Mouse (Mus musculus) stomach, postnatal 0 days (tissue): Measurements from ENCODE around the gene Snx4. TPM values are rescaled to one million over a fixed set of nuclear protein-coding genes. Genes with fewer than 3 reads are reported as not detected.

Source experiments
- ATAC-seq: fragments of 200-750 bp; cut with Nextera tagmentation; 2 replicates; pipeline ENCODE4 v1.8.0; 2017; ENCODE audit not compliant: low FRiP score, low TSS enrichment
- DNase-seq: peaks from one replicate; pipeline ENCODE4 v3.0.0-alpha.2; 2016; ENCODE audit warnings: low spot score
- H3K27ac ChIP-seq: fragments of 300-500 bp; sonication (generic); replicated peaks from 2 replicates; pipeline ENCODE4 v1.5.1; 2014; ENCODE audit warnings: mild to moderate bottlenecking, control low read depth
- H3K27me3 ChIP-seq: fragments of 300-500 bp; sonication (generic); 2 replicates; pipeline ENCODE4 v1.6.1; 2014; ENCODE audit warnings: low read length; ENCODE audit not compliant: control insufficient read depth, insufficient read depth
- H3K36me3 ChIP-seq: fragments of 300-500 bp; sonication (generic); 2 replicates; pipeline ENCODE4 v1.6.1; 2014; ENCODE audit warnings: low read length, mixed read lengths; ENCODE audit not compliant: control insufficient read depth, insufficient read depth
- H3K4me1 ChIP-seq: fragments of 300-500 bp; sonication (generic); replicated peaks from 2 replicates; pipeline ENCODE4 v1.6.1; 2014; ENCODE audit warnings: antibody characterized with exemption; ENCODE audit not compliant: control insufficient read depth, insufficient read depth
- H3K4me2 ChIP-seq: fragments of 300-500 bp; sonication (generic); replicated peaks from 2 replicates; pipeline ENCODE4 v1.6.1; 2014; ENCODE audit warnings: low read depth, mild to moderate bottlenecking, control low read depth, moderate library complexity
- H3K4me3 ChIP-seq: fragments of 300-500 bp; sonication (generic); 2 replicates; pipeline ENCODE4 v1.5.1; 2014; ENCODE audit warnings: low read depth, low read length, control low read depth
- H3K9ac ChIP-seq: fragments of 300-500 bp; sonication (generic); 2 replicates; pipeline ENCODE4 v1.6.1; 2014; ENCODE audit warnings: mild to moderate bottlenecking, low read length, control low read depth, mixed read lengths
- H3K9me3 ChIP-seq: fragments of 300-500 bp; sonication (generic); 2 replicates; pipeline ENCODE4 v1.6.1; 2016; ENCODE audit warnings: low read length; ENCODE audit not compliant: control insufficient read depth
- CTCF ChIP-seq: IDR thresholded peaks from 2 replicates; pipeline ENCODE4 v1.5.1; 2016; ENCODE audit warnings: antibody characterized with exemption, low read depth, mild to moderate bottlenecking, moderate library complexity
- EP300 ChIP-seq: optimal IDR thresholded peaks from 2 replicates; pipeline ENCODE3; 2016; ENCODE audit warnings: antibody characterized with exemption
- WGBS: fragments of 180-500 bp; shearing (Covaris S2); extraction: QIAGEN DNeasy Blood & Tissue Kit; methylation state at CpG from one replicate; pipeline ENCODE4 v1.1.7; 2014; 5-methylcytosine and 5-hydroxymethylcytosine counted together
- polyA plus RNA-seq: library from polyadenylated mRNA; unstranded; fragments of >200 nt; fragmentation: Nextera tagmentation; extraction: Ambion mirVana; gene quantifications from 2 replicates; pipeline ENCODE4 v1.2.1, GENCODE M21; 2015

The Snx4 gene
- polyA plus RNA-seq, 1 experiment from 2014 or later = 59.7 TPM

DNA sequence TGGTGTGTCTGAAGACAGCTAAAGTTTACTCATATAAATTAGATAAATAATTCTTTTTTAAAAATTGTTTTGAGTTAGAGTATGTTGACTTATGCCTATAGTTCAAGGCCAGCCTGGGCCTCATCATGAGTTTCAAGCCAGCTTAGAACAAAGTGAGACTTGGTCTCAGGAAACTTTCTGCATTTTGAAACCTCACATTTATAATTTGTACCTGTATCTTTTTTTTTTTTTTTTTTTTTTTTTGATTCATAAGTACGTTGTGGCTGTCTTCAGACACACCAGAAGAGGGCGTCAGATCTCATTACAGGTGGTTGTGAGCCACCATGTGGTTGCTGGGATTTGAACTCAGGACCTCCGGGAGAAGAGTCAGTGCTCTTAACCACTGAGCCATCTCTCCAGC is 8.6 kb downstream of the Snx4 start:
- DNase-seq (no peak), ATAC-seq (no peak)
- no peak overlapping the region for H3K4me3 ChIP-seq
- no peaks in the 10 kb centered on the region for H3K27me3 ChIP-seq
- H3K27ac ChIP-seq = peak overlapping the region; percentile 49; the same call in 1 of the 2 replicates
- H3K4me1 ChIP-seq = peaks cover 6% of the 10 kb centered on the region; the same call in 1 of the 2 replicates
- H3K36me3 ChIP-seq = no peaks in the 10 kb centered on the region; the same call in 1 of the 2 replicates
- H3K4me2 ChIP-seq = no peak overlapping the region
- TF ChIP-seq CTCF (no peak), EP300 (no peak)
- H3K9ac ChIP-seq = no peak overlapping the region
- no peaks in the 10 kb centered on the region for H3K9me3 ChIP-seq
- WGBS = 79% methylated on average over 3 of the region's 3 CpGs

DNA sequence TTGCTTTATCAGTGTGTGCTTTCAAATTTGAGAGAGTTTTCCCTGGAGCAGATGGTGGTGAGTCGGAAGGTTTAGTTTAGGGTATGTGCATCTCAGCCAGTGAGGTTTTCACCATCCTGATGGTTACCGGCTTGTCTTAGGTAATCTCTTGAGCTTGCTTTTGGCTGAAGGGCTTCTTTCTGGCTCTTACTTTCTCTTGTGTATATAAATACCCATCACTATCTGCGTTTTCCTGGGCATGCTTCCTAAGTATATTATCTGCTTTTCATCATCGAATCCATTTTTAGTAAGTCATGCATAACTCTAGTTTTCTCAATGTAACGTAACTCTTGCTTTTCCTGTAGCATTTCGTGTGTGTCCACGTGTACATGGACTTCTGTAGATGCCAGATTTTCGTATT is 9.6 kb downstream of the Snx4 start:
- no peaks in the 10 kb centered on the region; the same call in 1 of the 2 replicates for H3K36me3 ChIP-seq
- peak overlapping the region; percentile 40; the same call in 1 of the 2 replicates for H3K27ac ChIP-seq
- no peak for TF ChIP-seq CTCF
- TF ChIP-seq EP300 = no peak
- no peaks in the 10 kb centered on the region for H3K27me3 ChIP-seq
- peaks cover 6% of the 10 kb centered on the region; the same call in 1 of the 2 replicates for H3K4me1 ChIP-seq
- H3K9ac ChIP-seq = no peak overlapping the region
- DNase-seq = no peak
- 46% methylated on average over 8 of the region's 8 CpGs for WGBS
- no peak overlapping the region for H3K4me3 ChIP-seq
- no peak overlapping the region for H3K4me2 ChIP-seq
- no peak for ATAC-seq
- H3K9me3 ChIP-seq = no peaks in the 10 kb centered on the region

DNA sequence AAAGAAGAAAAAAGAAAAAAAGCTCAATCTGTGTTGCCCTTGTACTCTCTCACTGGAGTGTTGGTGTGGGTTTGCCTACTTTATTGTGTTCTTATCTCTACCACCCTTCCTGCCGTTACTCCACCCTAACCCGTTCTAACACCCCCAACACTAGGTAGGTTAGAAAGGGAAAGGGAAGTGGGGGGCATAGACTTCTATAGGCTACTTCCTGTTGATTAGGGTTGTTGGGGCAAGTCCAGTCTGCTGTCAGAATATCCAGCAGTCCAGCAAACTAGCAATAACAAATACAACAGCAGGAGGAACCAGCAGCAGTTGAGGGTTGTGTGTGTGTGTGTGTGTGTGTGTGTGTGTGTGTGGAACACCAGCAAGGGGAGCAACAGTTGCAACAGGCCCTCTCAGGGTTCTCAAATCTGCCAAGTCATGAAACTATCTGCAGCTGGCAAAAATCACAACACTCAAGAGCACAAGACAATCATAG is 10.4 kb downstream of the Snx4 start:
- Histone ChIP-seq H3K36me3 (no peaks in the 10 kb centered on the region; the same call in 1 of the 2 replicates), H3K4me1 (peaks cover 6% of the 10 kb centered on the region; the same call in 1 of the 2 replicates), H3K27ac (peak overlapping the region; percentile 56; the same call in 1 of the 2 replicates), H3K4me3 (no peak overlapping the region), H3K9me3 (no peaks in the 10 kb centered on the region), H3K4me2 (no peak overlapping the region), H3K9ac (no peak overlapping the region), H3K27me3 (no peaks in the 10 kb centered on the region)
- no peak for TF ChIP-seq EP300
- TF ChIP-seq CTCF = no peak
- no peak for DNase-seq
- peak; percentile 53 for ATAC-seq
- 42% methylated on average over 2 of the region's 2 CpGs for WGBS

DNA sequence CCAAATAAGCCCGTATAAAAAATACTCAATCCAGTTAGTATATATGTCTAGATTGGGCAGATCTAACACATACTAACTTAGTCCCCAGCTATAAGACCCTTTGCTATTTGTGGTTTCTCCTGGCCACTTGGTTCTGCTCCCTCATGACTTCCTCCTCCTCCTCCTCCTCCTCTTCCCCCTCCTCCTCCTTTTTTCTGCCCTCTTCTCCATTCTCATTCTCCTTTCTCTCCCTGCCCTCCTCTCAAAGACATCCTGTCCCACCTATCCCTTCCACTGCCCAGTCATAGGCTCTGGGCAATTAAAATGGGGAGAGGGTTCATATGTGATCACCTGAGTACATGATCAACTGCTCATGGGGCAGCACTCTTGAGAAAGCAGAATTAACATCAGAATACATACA is 10.9 kb downstream of the Snx4 start:
- H3K9me3 ChIP-seq = no peaks in the 10 kb centered on the region
- no peak for ATAC-seq
- H3K36me3 ChIP-seq = no peaks in the 10 kb centered on the region; the same call in 1 of the 2 replicates
- no peaks in the 10 kb centered on the region for H3K27me3 ChIP-seq
- H3K4me1 ChIP-seq = peaks cover 6% of the 10 kb centered on the region; the same call in 1 of the 2 replicates
- H3K4me2 ChIP-seq = no peak overlapping the region
- H3K4me3 ChIP-seq = no peak overlapping the region
- TF ChIP-seq CTCF (no peak), EP300 (no peak)
- 54% methylated on average over 1 of the region's 1 CpGs for WGBS
- no peak for DNase-seq
- H3K9ac ChIP-seq = no peak overlapping the region
- H3K27ac ChIP-seq = no peak overlapping the region

DNA sequence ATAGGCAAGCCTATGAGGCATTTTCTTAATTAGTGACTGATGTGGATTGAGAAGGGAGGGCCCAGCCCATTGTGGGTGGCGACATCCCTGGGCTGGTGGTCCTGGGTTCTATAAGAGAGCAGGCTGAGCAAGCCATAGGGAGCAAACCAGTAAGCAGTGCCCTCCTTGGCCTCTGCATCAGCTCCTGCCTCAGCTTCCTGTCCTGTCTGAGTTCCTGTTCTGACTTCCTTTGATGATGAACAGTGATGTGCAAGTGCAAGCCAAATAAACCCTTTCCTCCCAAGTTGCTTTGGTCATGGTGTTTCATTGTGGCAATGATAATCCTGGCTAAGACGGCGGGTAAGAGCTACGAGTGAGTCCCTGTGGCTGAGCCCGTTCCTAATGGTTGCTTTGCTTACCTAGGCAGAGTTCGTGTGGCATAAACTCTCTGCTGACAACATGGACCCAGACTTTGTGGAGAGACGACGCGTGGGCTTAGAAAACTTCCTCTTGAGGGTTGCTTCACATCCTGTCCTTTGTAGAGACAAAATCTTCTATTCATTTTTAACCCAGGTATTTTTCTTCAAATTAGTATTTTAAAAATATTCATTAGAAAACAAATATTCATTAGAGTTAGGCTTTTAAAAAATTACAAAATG is 16.5 kb downstream of the Snx4 start:
- no peak overlapping the region for H3K9ac ChIP-seq
- DNase-seq = no peak
- TF ChIP-seq EP300 = no peak
- no peak for TF ChIP-seq CTCF
- no peaks in the 10 kb centered on the region for H3K27me3 ChIP-seq
- H3K27ac ChIP-seq = no peak overlapping the region
- no peaks in the 10 kb centered on the region for H3K9me3 ChIP-seq
- no peak overlapping the region for H3K4me3 ChIP-seq
- WGBS = 87% methylated on average over 9 of the region's 9 CpGs
- H3K36me3 ChIP-seq = peaks cover 7% of the 10 kb centered on the region
- no peak for ATAC-seq
- no peak overlapping the region for H3K4me2 ChIP-seq
- H3K4me1 ChIP-seq = no peaks in the 10 kb centered on the region

DNA sequence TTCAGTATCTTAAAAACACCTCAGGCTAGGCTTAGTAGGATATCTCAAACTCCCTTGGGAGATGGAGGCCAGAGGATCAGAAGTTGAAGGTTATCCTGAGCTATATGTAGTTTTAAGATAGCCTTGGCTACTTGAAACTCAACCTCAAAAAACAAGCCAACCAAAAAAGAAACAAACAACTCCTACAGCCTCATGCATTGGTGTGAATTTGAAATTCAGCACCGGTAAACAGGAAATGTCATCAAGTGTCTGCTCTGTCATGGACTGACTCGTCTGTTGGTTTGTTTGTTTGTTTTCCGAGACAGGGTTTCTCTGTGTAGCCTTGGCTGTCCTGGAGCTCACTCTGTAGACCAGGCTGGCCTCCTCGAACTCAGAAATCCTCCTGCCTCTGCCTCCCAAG is 20.6 kb downstream of the Snx4 start:
- H3K9me3 ChIP-seq = no peaks in the 10 kb centered on the region
- H3K9ac ChIP-seq = no peak overlapping the region
- no peak overlapping the region for H3K4me3 ChIP-seq
- H3K4me1 ChIP-seq = no peaks in the 10 kb centered on the region
- TF ChIP-seq EP300 (no peak), CTCF (no peak)
- H3K4me2 ChIP-seq = no peak overlapping the region
- ATAC-seq (no peak), DNase-seq (no peak)
- H3K27ac ChIP-seq = no peak overlapping the region
- WGBS = 92% methylated on average over 4 of the region's 4 CpGs
- H3K36me3 ChIP-seq = peaks cover 7% of the 10 kb centered on the region
- no peaks in the 10 kb centered on the region for H3K27me3 ChIP-seq
